15 mouse cellular contexts compared by ENCODE assay signal in genomic region chr7:89923441-89924180, GRCm38 (mm10). TPM values are rescaled to one million over a fixed set of nuclear protein-coding genes. Genes with fewer than 3 reads are reported as not detected.
DNase-seq lines count a peak whose midpoint lies in the region; ATAC-seq and TF ChIP-seq lines count a peak whose summit lies in the region.
"Had no signal": no experiment of that assay in that cellular context is flagged by ENCODE, and none has a peak within 500 bp of the region (broad histone marks: within the 10 kb centered on the region; RNA-seq: fewer than 3 reads in every experiment).

No protein-coding gene starts in this region.

- WGBS in cerebellum, adult 2 months = 16% methylated on average over 15 of the region's 15 CpGs
- WGBS in liver, embryonic 11.5 days = 94% methylated on average over 15 of the region's 15 CpGs
- WGBS in kidney, embryonic 14.5 days = 97% methylated on average over 15 of the region's 15 CpGs

- H3K4me2 ChIP-seq in liver, embryonic 11.5 days = no peak overlapping the region
- no peak overlapping the region for H3K4me2 ChIP-seq in kidney, embryonic 14.5 days (replicated peaks; ENCODE audit: low read depth, low read length)
- H3K4me2 ChIP-seq: intestine, embryonic 15.5 days; liver, embryonic 12.5 days had no signal

- DNase-seq in cerebellum, adult 2 months = peak; percentile 80 to 91
- DNase-seq in cerebellum, postnatal 36 days = peak; percentile 81 to 84
- peak; percentile 61 to 71 for DNase-seq in layer of hippocampus, postnatal 10 days (ENCODE audit: low spot score in 2 of 2)
- peak; percentile 69 for DNase-seq in right cerebral cortex, postnatal 25 days
- no peak for DNase-seq in liver, embryonic 11.5 days (ENCODE audit: low spot score)
- no peak for DNase-seq in thymus, postnatal 4 days
- DNase-seq: heart, postnatal 14 days; kidney, postnatal 36 days; lung, postnatal 36 days; thymus, postnatal 14 days had no signal

- H3K27me3 ChIP-seq in cerebellum, adult 2 months (ENCODE audit: control insufficient read depth, insufficient read depth, low read length) = no peaks in the 10 kb centered on the region
- no peaks in the 10 kb centered on the region for H3K27me3 ChIP-seq in liver, embryonic 11.5 days (replicated peaks; ENCODE audit: control insufficient read depth, insufficient read depth, low read length)
- H3K27me3 ChIP-seq in kidney, embryonic 14.5 days (ENCODE audit: control insufficient read depth, insufficient read depth, low read length) = no peaks in the 10 kb centered on the region
- H3K27me3 ChIP-seq: intestine, embryonic 15.5 days; liver, embryonic 12.5 days had no signal

- peaks cover 5% of the 10 kb centered on the region; the same call in 1 of the 2 replicates for H3K4me1 ChIP-seq in cerebellum, adult 2 months (ENCODE audit: control insufficient read depth, insufficient read depth, low read length)
- no peaks in the 10 kb centered on the region for H3K4me1 ChIP-seq in liver, embryonic 11.5 days (replicated peaks; ENCODE audit: control insufficient read depth, insufficient read depth, low read length)
- no peaks in the 10 kb centered on the region for H3K4me1 ChIP-seq in kidney, embryonic 14.5 days (ENCODE audit: control insufficient read depth, insufficient read depth, low read length)
- H3K4me1 ChIP-seq: intestine, embryonic 15.5 days; liver, embryonic 12.5 days had no signal

- no peak overlapping the region for H3K9ac ChIP-seq in liver, embryonic 11.5 days (ENCODE audit: low read depth, low read length)
- H3K9ac ChIP-seq in kidney, embryonic 14.5 days (ENCODE audit: low read depth, low read length) = no peak overlapping the region
- H3K9ac ChIP-seq: intestine, embryonic 15.5 days; liver, embryonic 12.5 days had no signal

- H3K4me3 ChIP-seq in cerebellum, adult 2 months (replicated peaks; ENCODE audit: insufficient read depth, low read depth, low read length) = peak overlapping the region; percentile 8
- no peak overlapping the region for H3K4me3 ChIP-seq in liver, embryonic 11.5 days (ENCODE audit: low read depth, low read length)
- no peak overlapping the region for H3K4me3 ChIP-seq in kidney, embryonic 14.5 days (ENCODE audit: low read length)
- H3K4me3 ChIP-seq: intestine, embryonic 15.5 days; liver, embryonic 12.5 days had no signal

- TF ChIP-seq CTCF in cerebellum, adult 2 months (IDR thresholded peaks at IDR 0.05; ENCODE audit: borderline replicate concordance, insufficient read depth, low read depth, low read length) = no peak

- no peaks in the 10 kb centered on the region for H3K9me3 ChIP-seq in liver, embryonic 11.5 days (ENCODE audit: control insufficient read depth, low read length)
- no peaks in the 10 kb centered on the region for H3K9me3 ChIP-seq in kidney, embryonic 14.5 days (ENCODE audit: control insufficient read depth, low read length)
- H3K9me3 ChIP-seq: intestine, embryonic 15.5 days; liver, embryonic 12.5 days had no signal

- no peaks in the 10 kb centered on the region for H3K36me3 ChIP-seq in liver, embryonic 11.5 days (ENCODE audit: control insufficient read depth, insufficient read depth, low read length)
- peaks cover 8% of the 10 kb centered on the region; the same call in 1 of the 2 replicates for H3K36me3 ChIP-seq in kidney, embryonic 14.5 days (ENCODE audit: control insufficient read depth, insufficient read depth, low read length)

- H3K27ac ChIP-seq in cerebellum, adult 2 months (ENCODE audit: insufficient read depth, low read length) = no peak overlapping the region
- H3K27ac ChIP-seq in liver, embryonic 11.5 days (ENCODE audit: low read depth, low read length) = no peak overlapping the region
- no peak overlapping the region for H3K27ac ChIP-seq in kidney, embryonic 14.5 days (ENCODE audit: low read depth, low read length)
- H3K27ac ChIP-seq: intestine, embryonic 15.5 days; liver, embryonic 12.5 days had no signal

- no peak for TF ChIP-seq POLR2A in cerebellum, adult 2 months (IDR thresholded peaks at IDR 0.05; ENCODE audit: borderline replicate concordance, insufficient read depth, low read length)

- ATAC-seq in liver, embryonic 11.5 days (replicated peaks; ENCODE audit: low FRiP score) = no peak
- no peak for ATAC-seq in kidney, embryonic 14.5 days (ENCODE audit: low FRiP score, low TSS enrichment)
- ATAC-seq: intestine, embryonic 15.5 days; liver, embryonic 12.5 days; midbrain, embryonic 16.5 days had no signal

RNA-seq across cellular contexts. Expression of gene Hikeshi, which starts 17.4 kb away (rescaled TPM):
- polyA plus RNA-seq in cerebellum, adult 2 months (2012; rRNA removed) = 80.6 and 93.7 TPM in 2 replicates
- 10 to 100 TPM; 85.4 to 89.8 TPM for total RNA-seq in layer of hippocampus, postnatal 10 days (2021)
- polyA plus RNA-seq in liver, embryonic 11.5 days (2014; fragmentation: Nextera tagmentation; extraction: Ambion mirVana) = 138 and 146 TPM in 2 replicates
- polyA plus RNA-seq in kidney, embryonic 14.5 days (2014; fragmentation: Nextera tagmentation; extraction: Ambion mirVana) = 144 and 154 TPM in 2 replicates

RNA-seq across cellular contexts. Expression of gene Ccdc81, which starts 20.2 kb away (rescaled TPM):
- polyA plus RNA-seq in cerebellum, adult 2 months (2012; rRNA removed) = 0.90 and 1.2 TPM in 2 replicates
- total RNA-seq in layer of hippocampus, postnatal 10 days (2021) = 1 to 10 TPM in 1 of 2 experiments, under 1 TPM in 1; 0.80 to 1.1 TPM
- polyA plus RNA-seq in liver, embryonic 11.5 days (2014; fragmentation: Nextera tagmentation; extraction: Ambion mirVana) = 0.06 TPM in 1 of 2 replicates, not detected in the other
- not detected in 2 replicates for polyA plus RNA-seq in kidney, embryonic 14.5 days (2014; fragmentation: Nextera tagmentation; extraction: Ambion mirVana)
- total RNA-seq: neutrophil, adult 5-6 weeks had no signal
- polyA plus RNA-seq: intestine, embryonic 15.5 days; liver, embryonic 12.5 days had no signal

RNA-seq across cellular contexts. Expression of gene Eed, which starts 57.2 kb away (rescaled TPM):
- polyA plus RNA-seq in cerebellum, adult 2 months (2012; rRNA removed) = 48.2 and 49.7 TPM in 2 replicates
- 10 to 100 TPM; 27.9 to 34.0 TPM for total RNA-seq in layer of hippocampus, postnatal 10 days (2021)
- 68.4 and 77.1 TPM in 2 replicates for polyA plus RNA-seq in liver, embryonic 11.5 days (2014; fragmentation: Nextera tagmentation; extraction: Ambion mirVana)
- 86.1 and 95.1 TPM in 2 replicates for polyA plus RNA-seq in kidney, embryonic 14.5 days (2014; fragmentation: Nextera tagmentation; extraction: Ambion mirVana)

Comparison
In these comparisons a context has a peak if more than half of its experiments do, and no peak if none do; other contexts are left out.
1. DNase-seq: peak in cerebellum, adult 2 months (2 of 2), cerebellum, postnatal 36 days (2 of 2), layer of hippocampus, postnatal 10 days (2 of 2) and right cerebral cortex, postnatal 25 days (single experiment); none in liver, embryonic 11.5 days (single experiment) and thymus, postnatal 4 days (single experiment).